Mouse (Mus musculus): ENCODE results near the gene Stat5a. TPM values are rescaled to one million over a fixed set of nuclear protein-coding genes. Genes with fewer than 3 reads are reported as not detected.

Stat5a gene
- total and polyA plus RNA-seq, 3 experiments = 17.5 to 23.6 (median 23.0) TPM

DNA sequence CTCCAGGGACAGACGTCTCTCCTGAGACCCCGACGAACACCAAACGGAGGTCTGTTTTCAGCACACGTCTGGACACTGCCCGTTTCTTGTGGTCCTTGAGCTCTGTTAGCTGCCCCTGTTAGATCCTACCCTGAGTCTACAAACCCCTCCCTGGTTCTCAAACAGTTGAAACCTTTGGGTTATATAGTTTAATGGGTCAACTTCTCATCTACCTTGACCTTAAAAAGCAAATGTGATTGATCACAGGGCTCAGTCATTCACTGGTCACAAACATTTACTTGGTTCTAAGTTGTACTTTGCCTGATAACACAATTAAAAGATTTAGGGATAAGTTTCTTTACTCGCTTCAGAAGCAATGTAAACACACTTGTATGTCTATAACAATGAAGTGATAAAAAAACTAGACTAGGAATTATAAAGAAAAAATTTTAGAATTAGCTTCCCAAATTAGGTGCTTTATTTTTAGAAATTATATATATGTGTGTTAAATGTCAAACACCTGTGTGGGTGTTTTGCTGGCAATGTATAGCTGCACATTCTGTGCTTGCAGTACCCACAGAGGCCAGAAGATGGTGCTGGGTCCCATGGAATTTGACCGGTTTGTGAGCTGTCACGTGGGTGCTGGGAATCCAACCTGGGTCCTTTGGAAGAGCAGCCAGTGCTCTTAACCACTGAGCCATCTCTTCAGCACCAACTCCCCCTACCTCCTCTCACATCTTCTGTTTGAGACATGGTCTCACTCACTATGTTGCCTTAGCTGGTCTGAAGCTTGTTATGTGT, 22.0 kb upstream of the Stat5a start:
- Histone ChIP-seq H3K79me2 (replicated peaks; ENCODE audit: control insufficient read depth, extremely low read depth, insufficient read depth, poor library complexity, severe bottlenecking) (peaks cover 11% of the 10 kb centered on the region), H3K9me3 (replicated peaks; ENCODE audit: low read length) (peaks cover 4% of the 10 kb centered on the region), H3K4me1 (ENCODE audit: control insufficient read depth in 1 of 2, insufficient read depth in 2 of 2) (peaks cover 3 to 13% of the 10 kb centered on the region in 2 experiments; a peak in 2 of 4 replicates), H3K4me3 (replicated peaks in 1 of 3; ENCODE audit: low read depth in 2 of 3, low read length in 2 of 3, poor library complexity in 1 of 3) (no peak overlapping the region), H3K4me2 (ENCODE audit: insufficient read depth, low read depth, poor library complexity, severe bottlenecking) (no peak overlapping the region), H3K9ac (ENCODE audit: insufficient read depth, low read depth) (no peak overlapping the region), H3K27me3 (replicated peaks) (no peaks in the 10 kb centered on the region), H3K27ac (ENCODE audit: insufficient read depth, low read depth) (no peak overlapping the region), H3K36me3 (replicated peaks in 1 of 2; ENCODE audit: control insufficient read depth in 1 of 2, insufficient read depth in 1 of 2, low read length in 1 of 2) (peaks cover 0 to 11% of the 10 kb centered on the region in 2 experiments)
- TF ChIP-seq RAD21 (IDR thresholded peaks at IDR 0.05; ENCODE audit: low read depth, low read length) (peak; percentile 42), CTCF (conservative IDR thresholded peaks at IDR 0.05 in 1 of 2, IDR thresholded peaks at IDR 0.05 in 1 of 2; ENCODE audit: low read depth in 2 of 2, low read length in 2 of 2) (peak in 1 of 2 experiments; percentile 56; a peak in 2 of 4 replicates), SMC3 (IDR thresholded peaks at IDR 0.05; ENCODE audit: low read depth, low read length) (peak; percentile 19; the same call in 1 of the 2 replicates), MAZ (IDR thresholded peaks at IDR 0.05; ENCODE audit: low read depth, low read length) (no peak)
- DNase-seq (ENCODE audit: extremely low read depth) = no peak
- dilution Hi-C loops (cut with MboI; ENCODE audit: extremely low pct_ligation_motif_present, extremely low pct_unique_long_range_greater_than_20kb, low sequenced_read_pairs) (no loop called here), in situ Hi-C loops (cut with MboI; ENCODE audit: low pct_ligation_motif_present, low pct_unique_long_range_greater_than_20kb, low sequenced_read_pairs) (no loop called here)

DNA sequence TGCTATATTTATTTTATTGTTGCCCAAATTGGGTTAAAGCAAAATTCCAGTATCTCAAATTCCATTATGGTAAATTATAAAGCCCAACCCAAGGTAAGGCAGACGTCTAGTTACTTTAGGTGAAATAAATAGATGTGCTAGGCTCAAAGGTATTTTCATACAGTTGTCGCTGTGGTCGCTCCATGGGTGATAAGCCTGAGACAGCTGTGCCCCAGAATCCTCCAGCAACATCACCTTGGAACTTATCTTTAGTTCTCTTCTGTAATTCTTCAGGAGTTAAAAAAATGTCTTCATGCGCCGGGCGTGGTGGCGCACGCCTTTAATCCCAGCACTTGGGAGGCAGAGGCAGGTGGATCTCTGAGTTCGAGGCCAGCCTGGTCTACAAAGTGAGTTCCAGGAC, 20.3 kb upstream of the Stat5a start:
- Histone ChIP-seq H3K27ac (ENCODE audit: insufficient read depth, low read depth) (no peak overlapping the region), H3K9me3 (replicated peaks; ENCODE audit: low read length) (peaks cover 4% of the 10 kb centered on the region), H3K36me3 (replicated peaks in 1 of 2; ENCODE audit: control insufficient read depth in 1 of 2, insufficient read depth in 1 of 2, low read length in 1 of 2) (peaks cover 0 to 4% of the 10 kb centered on the region in 2 experiments), H3K4me3 (replicated peaks in 1 of 3; ENCODE audit: low read depth in 2 of 3, low read length in 2 of 3, poor library complexity in 1 of 3) (no peak overlapping the region), H3K9ac (ENCODE audit: insufficient read depth, low read depth) (no peak overlapping the region), H3K4me2 (ENCODE audit: insufficient read depth, low read depth, poor library complexity, severe bottlenecking) (no peak overlapping the region), H3K79me2 (replicated peaks; ENCODE audit: control insufficient read depth, extremely low read depth, insufficient read depth, poor library complexity, severe bottlenecking) (peaks cover 11% of the 10 kb centered on the region), H3K4me1 (ENCODE audit: control insufficient read depth in 1 of 2, insufficient read depth in 2 of 2) (peaks cover 10 to 29% of the 10 kb centered on the region in 2 experiments), H3K27me3 (replicated peaks) (no peaks in the 10 kb centered on the region)
- dilution Hi-C loops (cut with MboI; ENCODE audit: extremely low pct_ligation_motif_present, extremely low pct_unique_long_range_greater_than_20kb, low sequenced_read_pairs) = no loop called here
- in situ Hi-C loops (cut with MboI; ENCODE audit: low pct_ligation_motif_present, low pct_unique_long_range_greater_than_20kb, low sequenced_read_pairs) = no loop called here
- TF ChIP-seq SIN3A (IDR thresholded peaks at IDR 0.05; ENCODE audit: low read length) (no peak), BHLHE40 (IDR thresholded peaks at IDR 0.05; ENCODE audit: low read depth, low read length) (no peak), UBTF (IDR thresholded peaks at IDR 0.05; ENCODE audit: low read depth, low read length) (no peak)
- DNase-seq (ENCODE audit: extremely low read depth) = no peak

DNA sequence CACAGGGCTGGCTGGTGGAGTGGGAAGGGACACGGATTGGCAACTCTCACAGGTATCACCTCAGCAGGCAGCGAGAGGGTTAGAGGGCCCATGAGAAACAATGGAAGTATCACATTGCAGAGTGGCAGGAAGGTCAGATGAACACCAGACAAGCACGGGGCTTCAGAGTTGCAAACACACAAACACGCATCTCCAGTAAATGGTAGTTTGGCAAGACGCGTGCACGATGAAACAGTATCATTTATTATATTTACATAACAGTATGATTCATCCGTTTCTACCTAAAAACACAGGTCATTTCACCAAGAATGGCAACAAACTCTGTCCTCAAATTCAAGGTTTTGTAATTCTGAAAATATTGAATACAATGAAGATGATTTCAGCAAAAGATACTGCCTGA, 19.6 kb upstream of the Stat5a start:
- H3K79me2 ChIP-seq (replicated peaks; ENCODE audit: control insufficient read depth, extremely low read depth, insufficient read depth, poor library complexity, severe bottlenecking) = peaks cover 11% of the 10 kb centered on the region
- H3K27ac ChIP-seq (ENCODE audit: insufficient read depth, low read depth) = no peak overlapping the region
- no peak overlapping the region for H3K9ac ChIP-seq (ENCODE audit: insufficient read depth, low read depth)
- H3K4me3 ChIP-seq (replicated peaks in 1 of 3; ENCODE audit: low read depth in 2 of 3, low read length in 2 of 3, poor library complexity in 1 of 3) = no peak overlapping the region
- dilution Hi-C loops (cut with MboI; ENCODE audit: extremely low pct_ligation_motif_present, extremely low pct_unique_long_range_greater_than_20kb, low sequenced_read_pairs) (no loop called here), in situ Hi-C loops (cut with MboI; ENCODE audit: low pct_ligation_motif_present, low pct_unique_long_range_greater_than_20kb, low sequenced_read_pairs) (no loop called here)
- peaks cover 4% of the 10 kb centered on the region for H3K9me3 ChIP-seq (replicated peaks; ENCODE audit: low read length)
- no peaks in the 10 kb centered on the region for H3K27me3 ChIP-seq (replicated peaks)
- TF ChIP-seq ZC3H11A (IDR thresholded peaks at IDR 0.05; ENCODE audit: low read depth, low read length) = no peak
- no peak for TF ChIP-seq CHD2 (IDR thresholded peaks at IDR 0.05; ENCODE audit: low read length)
- no peak for TF ChIP-seq IRF4 (IDR thresholded peaks at IDR 0.05; ENCODE audit: low read depth, low read length)
- TF ChIP-seq MXI1 (IDR thresholded peaks at IDR 0.05; ENCODE audit: low read depth, low read length) = no peak
- no peak for TF ChIP-seq E2F4 (IDR thresholded peaks at IDR 0.05; ENCODE audit: insufficient replicate concordance, low read depth, low read length)
- TF ChIP-seq CHD1 (IDR thresholded peaks at IDR 0.05; ENCODE audit: low read depth, low read length) = no peak
- TF ChIP-seq USF2 (conservative IDR thresholded peaks at IDR 0.05; ENCODE audit: low read depth, low read length) = no peak
- no peak for TF ChIP-seq NELFE (IDR thresholded peaks at IDR 0.05; ENCODE audit: low read depth, low read length)
- no peak for TF ChIP-seq MAX (IDR thresholded peaks at IDR 0.05; ENCODE audit: low read length)
- no peak for TF ChIP-seq KAT2A (IDR thresholded peaks at IDR 0.05; ENCODE audit: insufficient replicate concordance, low read length)
- DNase-seq (ENCODE audit: extremely low read depth) = no peak
- H3K4me2 ChIP-seq (ENCODE audit: insufficient read depth, low read depth, poor library complexity, severe bottlenecking) = no peak overlapping the region
- peaks cover 0 to 4% of the 10 kb centered on the region in 2 experiments for H3K36me3 ChIP-seq (replicated peaks in 1 of 2; ENCODE audit: control insufficient read depth in 1 of 2, insufficient read depth in 1 of 2, low read length in 1 of 2)
- H3K4me1 ChIP-seq (ENCODE audit: control insufficient read depth in 1 of 2, insufficient read depth in 2 of 2) = peaks cover 10 to 36% of the 10 kb centered on the region in 2 experiments
